Mouse (Mus musculus): ENCODE data around the gene Mecp2. TPM values are rescaled to one million over a fixed set of nuclear protein-coding genes. Genes with fewer than 3 reads are reported as not detected.

Gene Mecp2
- polyA plus RNA-seq, 1 experiment from 2014 or later: 15.8 TPM

GRCm38 (mm10) chrX:74103457-74104188 lies 31.5 kb downstream of the Mecp2 start:
- no peaks in the 10 kb centered on the region for H3K9me3 ChIP-seq (ENCODE audit: control insufficient read depth, low read length)

GRCm38 (mm10) chrX:74095130-74095529 lies 40.0 kb downstream of the Mecp2 start:
- no peak overlapping the region for H3K4me3 ChIP-seq (ENCODE audit: low read depth, low read length)
- WGBS: 78% methylated on average over 1 of the region's 1 CpGs
- H3K27me3 ChIP-seq (ENCODE audit: control insufficient read depth, insufficient read depth, low read length): no peaks in the 10 kb centered on the region
- no peak for ATAC-seq (ENCODE audit: low FRiP score)
- no peak overlapping the region for H3K4me2 ChIP-seq (replicated peaks; ENCODE audit: low read depth, low read length)
- no peaks in the 10 kb centered on the region for H3K36me3 ChIP-seq (ENCODE audit: control insufficient read depth, insufficient read depth, low read length)
- no peaks in the 10 kb centered on the region for H3K9me3 ChIP-seq (ENCODE audit: control insufficient read depth, low read length)
- no peak overlapping the region for H3K27ac ChIP-seq (ENCODE audit: low read depth, low read length)
- no peak overlapping the region for H3K9ac ChIP-seq (ENCODE audit: low read depth, low read length)
- no peak for DNase-seq (ENCODE audit: low spot score)
- no peaks in the 10 kb centered on the region for H3K4me1 ChIP-seq (replicated peaks; ENCODE audit: control insufficient read depth, insufficient read depth, low read length)

More at GRCm38 (mm10) chrX:74103457-74104188, 31.5 kb downstream of the Mecp2 start:
- Histone ChIP-seq H3K4me3 (ENCODE audit: low read depth, low read length) (no peak overlapping the region), H3K9ac (ENCODE audit: low read depth, low read length) (no peak overlapping the region), H3K4me2 (replicated peaks; ENCODE audit: low read depth, low read length) (no peak overlapping the region), H3K36me3 (ENCODE audit: control insufficient read depth, insufficient read depth, low read length) (no peaks in the 10 kb centered on the region), H3K27me3 (ENCODE audit: control insufficient read depth, insufficient read depth, low read length) (no peaks in the 10 kb centered on the region), H3K4me1 (replicated peaks; ENCODE audit: control insufficient read depth, insufficient read depth, low read length) (no peaks in the 10 kb centered on the region), H3K27ac (ENCODE audit: low read depth, low read length) (no peak overlapping the region)
- DNase-seq (ENCODE audit: low spot score) (no peak), ATAC-seq (ENCODE audit: low FRiP score) (no peak)
- 69% methylated on average over 4 of the region's 4 CpGs for WGBS

- H3K4me1 ChIP-seq (replicated peaks; ENCODE audit: control insufficient read depth, insufficient read depth, low read length): no peaks in the 10 kb centered on the region
- H3K9ac ChIP-seq (ENCODE audit: low read depth, low read length): peak overlapping the region; percentile 76; the same call in 1 of the 2 replicates
- DNase-seq (ENCODE audit: low spot score) (peak; percentile 92), ATAC-seq (ENCODE audit: low FRiP score) (peak; percentile 99)
- no peaks in the 10 kb centered on the region for H3K27me3 ChIP-seq (ENCODE audit: control insufficient read depth, insufficient read depth, low read length)
- H3K9me3 ChIP-seq (ENCODE audit: control insufficient read depth, low read length): no peaks in the 10 kb centered on the region
- peak overlapping the region; percentile 9; the same call in 1 of the 2 replicates for H3K4me2 ChIP-seq (replicated peaks; ENCODE audit: low read depth, low read length)
- peak overlapping the region; percentile 94 for H3K27ac ChIP-seq (ENCODE audit: low read depth, low read length)
- H3K4me3 ChIP-seq (ENCODE audit: low read depth, low read length): peak overlapping the region; percentile 60
- 10% methylated on average over 26 of the region's 27 CpGs for WGBS
- no peaks in the 10 kb centered on the region for H3K36me3 ChIP-seq (ENCODE audit: control insufficient read depth, insufficient read depth, low read length)
These were observed 49.5 kb downstream of the Mecp2 start for GRCm38 (mm10) chrX:74085601-74086038.

GRCm38 (mm10) chrX:74084946-74085498 lies 50.1 kb downstream of the Mecp2 start:
- H3K4me2 ChIP-seq (replicated peaks; ENCODE audit: low read depth, low read length): peak overlapping the region; percentile 48
- DNase-seq (ENCODE audit: low spot score): peak; percentile 86
- no peaks in the 10 kb centered on the region for H3K36me3 ChIP-seq (ENCODE audit: control insufficient read depth, insufficient read depth, low read length)
- 12% methylated on average over 37 of the region's 56 CpGs for WGBS
- ATAC-seq (ENCODE audit: low FRiP score): peak; percentile 87
- H3K27ac ChIP-seq (ENCODE audit: low read depth, low read length): peak overlapping the region; percentile 94
- peak overlapping the region; percentile 60 for H3K4me3 ChIP-seq (ENCODE audit: low read depth, low read length)
- no peaks in the 10 kb centered on the region for H3K27me3 ChIP-seq (ENCODE audit: control insufficient read depth, insufficient read depth, low read length)
- no peaks in the 10 kb centered on the region for H3K9me3 ChIP-seq (ENCODE audit: control insufficient read depth, low read length)
- H3K9ac ChIP-seq (ENCODE audit: low read depth, low read length): peak overlapping the region; percentile 76
- H3K4me1 ChIP-seq (replicated peaks; ENCODE audit: control insufficient read depth, insufficient read depth, low read length): no peaks in the 10 kb centered on the region

GRCm38 (mm10) chrX:74084276-74084837 lies 50.8 kb downstream of the Mecp2 start:
- Histone ChIP-seq H3K4me3 (ENCODE audit: low read depth, low read length) (peak overlapping the region; percentile 60), H3K4me2 (replicated peaks; ENCODE audit: low read depth, low read length) (peak overlapping the region; percentile 48), H3K27ac (ENCODE audit: low read depth, low read length) (peak overlapping the region; percentile 94; the same call in 1 of the 2 replicates), H3K36me3 (ENCODE audit: control insufficient read depth, insufficient read depth, low read length) (no peaks in the 10 kb centered on the region), H3K9ac (ENCODE audit: low read depth, low read length) (peak overlapping the region; percentile 76), H3K27me3 (ENCODE audit: control insufficient read depth, insufficient read depth, low read length) (no peaks in the 10 kb centered on the region), H3K9me3 (ENCODE audit: control insufficient read depth, low read length) (no peaks in the 10 kb centered on the region), H3K4me1 (replicated peaks; ENCODE audit: control insufficient read depth, insufficient read depth, low read length) (no peaks in the 10 kb centered on the region)
- 21% methylated on average over 17 of the region's 17 CpGs for WGBS
- DNase-seq (ENCODE audit: low spot score) (no peak), ATAC-seq (ENCODE audit: low FRiP score) (peak; percentile 3; the same call in 1 of the 2 replicates)

GRCm38 (mm10) chrX:74070794-74071193 lies 64.4 kb downstream of the Mecp2 start:
- H3K27me3 ChIP-seq (ENCODE audit: control insufficient read depth, insufficient read depth, low read length): no peaks in the 10 kb centered on the region
- ATAC-seq (ENCODE audit: low FRiP score): no peak

GRCm38 (mm10) chrX:74067891-74068290 lies 67.3 kb downstream of the Mecp2 start:
- no peaks in the 10 kb centered on the region for H3K9me3 ChIP-seq (ENCODE audit: control insufficient read depth, low read length)
- ATAC-seq (ENCODE audit: low FRiP score): no peak
- no peak overlapping the region for H3K27ac ChIP-seq (ENCODE audit: low read depth, low read length)
- H3K4me3 ChIP-seq (ENCODE audit: low read depth, low read length): no peak overlapping the region
- WGBS: 85% methylated on average over 9 of the region's 9 CpGs
- no peaks in the 10 kb centered on the region for H3K27me3 ChIP-seq (ENCODE audit: control insufficient read depth, insufficient read depth, low read length)
- DNase-seq (ENCODE audit: low spot score): no peak
- no peak overlapping the region for H3K9ac ChIP-seq (ENCODE audit: low read depth, low read length)
- H3K4me1 ChIP-seq (replicated peaks; ENCODE audit: control insufficient read depth, insufficient read depth, low read length): no peaks in the 10 kb centered on the region
- no peaks in the 10 kb centered on the region for H3K36me3 ChIP-seq (ENCODE audit: control insufficient read depth, insufficient read depth, low read length)
- H3K4me2 ChIP-seq (replicated peaks; ENCODE audit: low read depth, low read length): no peak overlapping the region

More at GRCm38 (mm10) chrX:74070794-74071193, 64.4 kb downstream of the Mecp2 start:
- H3K9ac ChIP-seq (ENCODE audit: low read depth, low read length): no peak overlapping the region
- no peak overlapping the region for H3K4me3 ChIP-seq (ENCODE audit: low read depth, low read length)
- no peaks in the 10 kb centered on the region for H3K36me3 ChIP-seq (ENCODE audit: control insufficient read depth, insufficient read depth, low read length)
- no peaks in the 10 kb centered on the region for H3K9me3 ChIP-seq (ENCODE audit: control insufficient read depth, low read length)
- no peak overlapping the region for H3K4me2 ChIP-seq (replicated peaks; ENCODE audit: low read depth, low read length)
- no peak for DNase-seq (ENCODE audit: low spot score)
- H3K27ac ChIP-seq (ENCODE audit: low read depth, low read length): no peak overlapping the region
- H3K4me1 ChIP-seq (replicated peaks; ENCODE audit: control insufficient read depth, insufficient read depth, low read length): no peaks in the 10 kb centered on the region

GRCm38 (mm10) chrX:74045107-74045506 lies 90.1 kb downstream of the Mecp2 start:
- H3K4me2 ChIP-seq (replicated peaks; ENCODE audit: low read depth, low read length): no peak overlapping the region
- no peak for DNase-seq (ENCODE audit: low spot score)
- ATAC-seq (ENCODE audit: low FRiP score): no peak
- H3K4me1 ChIP-seq (replicated peaks; ENCODE audit: control insufficient read depth, insufficient read depth, low read length): no peaks in the 10 kb centered on the region
- H3K9ac ChIP-seq (ENCODE audit: low read depth, low read length): no peak overlapping the region
- no peaks in the 10 kb centered on the region for H3K9me3 ChIP-seq (ENCODE audit: control insufficient read depth, low read length)
- H3K27me3 ChIP-seq (ENCODE audit: control insufficient read depth, insufficient read depth, low read length): no peaks in the 10 kb centered on the region
- no peak overlapping the region for H3K27ac ChIP-seq (ENCODE audit: low read depth, low read length)
- WGBS: 96% methylated on average over 1 of the region's 1 CpGs
- no peaks in the 10 kb centered on the region for H3K36me3 ChIP-seq (ENCODE audit: control insufficient read depth, insufficient read depth, low read length)
- no peak overlapping the region for H3K4me3 ChIP-seq (ENCODE audit: low read depth, low read length)

All from hindbrain, embryonic 11.5 days (tissue).